ENCODE assay signal across 11 mouse cellular contexts in genomic region chr2:27702904-27703666, GRCm38 (mm10). TPM values are rescaled to one million over a fixed set of nuclear protein-coding genes. Genes with fewer than 3 reads are reported as not detected.
DNase-seq lines count a peak whose midpoint lies in the region; ATAC-seq lines count a peak whose summit lies in the region.
"Had no signal": no experiment of that assay in that cellular context is flagged by ENCODE, and none has a peak within 500 bp of the region (broad histone marks: within the 10 kb centered on the region; RNA-seq: fewer than 3 reads in every experiment).

No protein-coding gene starts in this region.

- peak overlapping the region; percentile 30; the same call in 1 of the 2 replicates for H3K27ac ChIP-seq in embryonic facial prominence, embryonic 12.5 days
- H3K27ac ChIP-seq in limb, embryonic 15.5 days, result peak overlapping the region; percentile 71
- H3K27ac ChIP-seq in stomach, embryonic 15.5 days, result peak overlapping the region; percentile 86
- H3K27ac ChIP-seq: heart, adult 2 months; midbrain, embryonic 12.5 days had no signal

- WGBS in embryonic facial prominence, embryonic 12.5 days, result 68% methylated on average over 10 of the region's 10 CpGs
- WGBS in limb, embryonic 15.5 days, result 65% methylated on average over 10 of the region's 10 CpGs
- 48% methylated on average over 10 of the region's 10 CpGs for WGBS in stomach, embryonic 15.5 days

- ATAC-seq in embryonic facial prominence, embryonic 12.5 days (ENCODE audit: insufficient number of reproducible peaks, insufficient read depth, low FRiP score, low TSS enrichment), result no peak
- no peak for ATAC-seq in limb, embryonic 15.5 days (ENCODE audit: insufficient number of reproducible peaks, low FRiP score, low TSS enrichment, low read depth)
- peak; percentile 80 for ATAC-seq in stomach, embryonic 15.5 days (ENCODE audit: insufficient read depth, low FRiP score, low read depth)
- ATAC-seq in monocyte, adult 5-6 weeks (replicated peaks; ENCODE audit: insufficient number of reproducible peaks, low FRiP score, low TSS enrichment, poor library complexity, severe bottlenecking), result no peak

- no peaks in the 10 kb centered on the region; the same call in 1 of the 2 replicates for H3K36me3 ChIP-seq in embryonic facial prominence, embryonic 12.5 days
- H3K36me3 ChIP-seq in limb, embryonic 15.5 days, result peaks cover under 1% of the 10 kb centered on the region; the same call in 1 of the 2 replicates
- no peaks in the 10 kb centered on the region for H3K36me3 ChIP-seq in stomach, embryonic 15.5 days
- H3K36me3 ChIP-seq: midbrain, embryonic 12.5 days had no signal

- peaks cover 58% of the 10 kb centered on the region for H3K4me1 ChIP-seq in embryonic facial prominence, embryonic 12.5 days
- peaks cover 80% of the 10 kb centered on the region for H3K4me1 ChIP-seq in limb, embryonic 15.5 days
- peaks cover 76% of the 10 kb centered on the region for H3K4me1 ChIP-seq in stomach, embryonic 15.5 days

- H3K9me3 ChIP-seq in embryonic facial prominence, embryonic 12.5 days, result no peaks in the 10 kb centered on the region
- H3K9me3 ChIP-seq in limb, embryonic 15.5 days, result no peaks in the 10 kb centered on the region
- no peaks in the 10 kb centered on the region for H3K9me3 ChIP-seq in stomach, embryonic 15.5 days
- H3K9me3 ChIP-seq: midbrain, embryonic 12.5 days had no signal

- DNase-seq in kidney, adult 9 months, result peak; percentile 35
- DNase-seq in kidney, adult 18-20 months, result no peak
- DNase-seq in gastrocnemius, postnatal 10 days, result no peak
- no peak for DNase-seq in layer of hippocampus, adult 18-20 months (ENCODE audit: low spot score in 2 of 2)
- DNase-seq: cerebellum, postnatal 25 days had no signal

- no peaks in the 10 kb centered on the region for H3K27me3 ChIP-seq in embryonic facial prominence, embryonic 12.5 days
- no peaks in the 10 kb centered on the region for H3K27me3 ChIP-seq in limb, embryonic 15.5 days
- no peaks in the 10 kb centered on the region for H3K27me3 ChIP-seq in stomach, embryonic 15.5 days (replicated peaks)
- H3K27me3 ChIP-seq: midbrain, embryonic 12.5 days had no signal

- no peak overlapping the region for H3K4me3 ChIP-seq in embryonic facial prominence, embryonic 12.5 days
- H3K4me3 ChIP-seq in limb, embryonic 15.5 days, result no peak overlapping the region
- H3K4me3 ChIP-seq in stomach, embryonic 15.5 days (replicated peaks), result no peak overlapping the region
- H3K4me3 ChIP-seq: heart, adult 2 months; midbrain, embryonic 12.5 days had no signal

- H3K9ac ChIP-seq in embryonic facial prominence, embryonic 12.5 days, result no peak overlapping the region
- H3K9ac ChIP-seq in limb, embryonic 15.5 days, result no peak overlapping the region
- no peak overlapping the region for H3K9ac ChIP-seq in stomach, embryonic 15.5 days
- H3K9ac ChIP-seq: midbrain, embryonic 12.5 days had no signal

- no peak overlapping the region for H3K4me2 ChIP-seq in embryonic facial prominence, embryonic 12.5 days (replicated peaks)
- 0 out of 2 replicates have a peak overlapping the region, but pooled peaks have one; percentile 7 for H3K4me2 ChIP-seq in limb, embryonic 15.5 days
- H3K4me2 ChIP-seq in stomach, embryonic 15.5 days, result 0 out of 2 replicates have a peak overlapping the region, but pooled peaks have one; percentile 16
- H3K4me2 ChIP-seq: midbrain, embryonic 12.5 days had no signal

RNA-seq across cellular contexts. Expression of gene Rxra, which starts 26.8 kb away (rescaled TPM):
- polyA plus RNA-seq in embryonic facial prominence, embryonic 12.5 days (2016; fragmentation: Nextera tagmentation; extraction: Ambion mirVana), result 14.7 and 15.9 TPM in 2 replicates
- polyA plus RNA-seq in limb, embryonic 15.5 days (2015; fragmentation: Nextera tagmentation; extraction: Ambion mirVana), result 19.4 and 19.7 TPM in 2 replicates
- 12.4 and 13.0 TPM in 2 replicates for polyA plus RNA-seq in stomach, embryonic 15.5 days (2015; fragmentation: Nextera tagmentation; extraction: Ambion mirVana)
- total RNA-seq in monocyte, adult 5-6 weeks (2017), result 19.7 to 21.3 TPM (median 21.2 TPM) in 3 replicates
- 10 to 100 TPM; 58.8 to 61.3 TPM for total RNA-seq in gastrocnemius, postnatal 10 days (2021)
- 10 to 100 TPM; 31.0 to 35.1 TPM for total RNA-seq in layer of hippocampus, adult 18-20 months (2021)

Comparison
In these comparisons a context has a peak if more than half of its experiments do, and no peak if none do; other contexts are left out.
1. H3K27ac ChIP-seq: peak in every context shown above with its lines; median percentile 86 in stomach, embryonic 15.5 days; 71 in limb, embryonic 15.5 days; 30 in embryonic facial prominence, embryonic 12.5 days.